Mouse (Mus musculus): ENCODE measurements around the gene Macf1.

The Macf1 gene

DNA sequence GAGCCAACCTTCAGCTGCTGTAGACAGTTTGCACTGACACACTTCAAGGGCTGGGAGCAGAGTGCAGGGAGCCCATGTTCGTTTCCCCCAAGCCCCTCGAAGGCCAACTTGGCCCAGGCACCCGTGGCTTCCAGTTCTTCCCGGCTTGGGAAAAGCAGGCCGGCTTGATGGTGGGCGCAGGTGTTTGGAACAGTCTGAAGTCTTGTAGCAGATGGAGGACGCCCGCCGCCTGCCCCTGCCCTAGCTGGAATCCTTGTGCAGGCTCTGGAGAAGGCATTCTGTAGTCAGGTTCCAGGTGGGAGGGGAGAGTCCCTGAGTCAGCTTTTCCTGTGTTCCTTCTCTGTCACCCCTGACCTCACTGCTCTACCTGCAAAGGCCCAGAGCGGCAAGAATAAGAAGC, 377.2 kb downstream of the Macf1 start:
- DNase-seq (ENCODE audit: low read depth, low spot score): no peak

DNA sequence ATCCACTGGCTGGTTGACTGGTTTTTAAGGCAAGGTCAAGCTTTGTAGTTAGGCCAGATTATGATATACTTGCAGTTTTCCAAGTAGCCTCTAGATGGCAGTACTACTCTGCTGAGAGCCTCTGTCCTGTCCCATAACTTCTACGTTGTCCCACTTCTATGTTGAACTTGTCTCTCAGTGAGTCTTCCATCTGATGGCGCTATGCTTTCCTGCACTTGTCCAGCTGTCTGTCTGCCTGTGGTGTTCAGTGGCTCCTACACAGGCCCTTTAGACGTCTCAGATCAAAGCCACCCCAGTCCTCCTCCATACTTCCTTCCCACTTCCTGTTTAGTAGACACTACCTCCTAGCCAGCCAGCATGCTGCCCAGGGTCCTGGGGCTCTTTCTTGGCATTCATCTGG, 378.4 kb downstream of the Macf1 start:
- no peak for DNase-seq (ENCODE audit: low read depth, low spot score)
